Mouse (Mus musculus) heart, embryonic 16.5 days (tissue): ENCODE results near the gene Rbm20. TPM values are rescaled to one million over a fixed set of nuclear protein-coding genes. Genes with fewer than 3 reads are reported as not detected.

Experiments
- ATAC-seq: fragments of 200-750 bp; cut with Nextera tagmentation; replicated peaks from 2 replicates; pipeline ENCODE4 v1.8.0; 2017; ENCODE audit warnings: moderate number of reproducible peaks; ENCODE audit not compliant: insufficient read depth, low FRiP score; ENCODE audit errors: extremely low read depth
- H3K27ac ChIP-seq: fragments of 300-500 bp; sonication (generic); 2 replicates; pipeline ENCODE4 v1.5.1; 2014; ENCODE audit warnings: mild to moderate bottlenecking, low read length, control low read depth, moderate library complexity
- H3K27me3 ChIP-seq: fragments of 300-500 bp; sonication (generic); 2 replicates; pipeline ENCODE4 v1.6.1; 2014; ENCODE audit warnings: low read length, mixed read lengths; ENCODE audit not compliant: control insufficient read depth, insufficient read depth
- H3K36me3 ChIP-seq: fragments of 300-500 bp; sonication (generic); 2 replicates; pipeline ENCODE4 v1.6.1; 2014; ENCODE audit not compliant: control insufficient read depth, insufficient read depth
- H3K4me1 ChIP-seq: fragments of 300-500 bp; sonication (generic); 2 replicates; pipeline ENCODE4 v1.6.1; 2014; ENCODE audit warnings: low read length, mixed read lengths; ENCODE audit not compliant: control insufficient read depth, insufficient read depth
- H3K4me2 ChIP-seq: fragments of 300-500 bp; sonication (generic); 2 replicates; pipeline ENCODE4 v1.6.1; 2014; ENCODE audit warnings: low read depth, mild to moderate bottlenecking, control low read depth, low read length
- H3K4me3 ChIP-seq: fragments of 300-500 bp; sonication (generic); 2 replicates; pipeline ENCODE4 v1.5.1; 2014; ENCODE audit warnings: mild to moderate bottlenecking, control low read depth, low read length
- H3K9ac ChIP-seq: fragments of 300-500 bp; sonication (generic); 2 replicates; pipeline ENCODE4 v1.6.1; 2014; ENCODE audit warnings: low read length, control low read depth
- H3K9me3 ChIP-seq: fragments of 300-500 bp; sonication (generic); replicated peaks from 2 replicates; pipeline ENCODE4 v1.6.1; 2016; ENCODE audit warnings: low read length; ENCODE audit not compliant: control insufficient read depth
- WGBS: fragments of 180-500 bp; shearing (Covaris S2); extraction: QIAGEN DNeasy Blood & Tissue Kit; methylation state at CpG from one replicate; pipeline ENCODE4 v1.1.7; 2014; 5-methylcytosine and 5-hydroxymethylcytosine counted together
- polyA plus RNA-seq: library from polyadenylated mRNA; unstranded; fragments of >200 nt; fragmentation: Nextera tagmentation; extraction: Ambion mirVana; gene quantifications from 2 replicates; pipeline ENCODE4 v1.2.1, GENCODE M21; 2015

Rbm20 gene
- polyA plus RNA-seq, 1 experiment from 2014 or later = 48.1 TPM

- H3K9ac ChIP-seq = no peak overlapping the region
- no peak overlapping the region for H3K4me3 ChIP-seq
- no peak overlapping the region for H3K4me2 ChIP-seq
- H3K27ac ChIP-seq = no peak overlapping the region
- 93% methylated on average over 1 of the region's 1 CpGs for WGBS
- H3K9me3 ChIP-seq = no peaks in the 10 kb centered on the region
- peaks cover 9% of the 10 kb centered on the region; the same call in 1 of the 2 replicates for H3K36me3 ChIP-seq
- ATAC-seq = no peak
- no peaks in the 10 kb centered on the region for H3K4me1 ChIP-seq
- H3K27me3 ChIP-seq = no peaks in the 10 kb centered on the region
Observed at GRCm38 (mm10) chr19:53868796-53869195, 191.7 kb downstream of the Rbm20 start.

- Histone ChIP-seq H3K4me3 (no peak overlapping the region), H3K4me2 (no peak overlapping the region), H3K9ac (no peak overlapping the region), H3K9me3 (no peaks in the 10 kb centered on the region), H3K27ac (no peak overlapping the region), H3K4me1 (no peaks in the 10 kb centered on the region), H3K27me3 (no peaks in the 10 kb centered on the region), H3K36me3 (peaks cover 5% of the 10 kb centered on the region; the same call in 1 of the 2 replicates)
- ATAC-seq = no peak
- WGBS = 65% methylated on average over 4 of the region's 4 CpGs
Observed at GRCm38 (mm10) chr19:53869427-53870385, 192.6 kb downstream of the Rbm20 start.

GRCm38 (mm10) chr19:53870568-53870967 lies 193.5 kb downstream of the Rbm20 start:
- no peak overlapping the region for H3K4me2 ChIP-seq
- 50% methylated on average over 2 of the region's 2 CpGs for WGBS
- H3K4me1 ChIP-seq = no peaks in the 10 kb centered on the region
- ATAC-seq = no peak
- H3K27me3 ChIP-seq = no peaks in the 10 kb centered on the region
- H3K9ac ChIP-seq = no peak overlapping the region
- H3K4me3 ChIP-seq = no peak overlapping the region
- no peak overlapping the region for H3K27ac ChIP-seq
- H3K9me3 ChIP-seq = no peaks in the 10 kb centered on the region
- H3K36me3 ChIP-seq = no peaks in the 10 kb centered on the region

- Histone ChIP-seq H3K4me2 (no peak overlapping the region), H3K27ac (no peak overlapping the region), H3K9ac (no peak overlapping the region), H3K36me3 (no peaks in the 10 kb centered on the region), H3K4me1 (no peaks in the 10 kb centered on the region), H3K9me3 (no peaks in the 10 kb centered on the region), H3K27me3 (no peaks in the 10 kb centered on the region), H3K4me3 (no peak overlapping the region)
- 86% methylated on average over 6 of the region's 6 CpGs for WGBS
- no peak for ATAC-seq
Observed at GRCm38 (mm10) chr19:53871502-53871901, 194.4 kb downstream of the Rbm20 start.

- no peaks in the 10 kb centered on the region for H3K4me1 ChIP-seq
- no peak overlapping the region for H3K27ac ChIP-seq
- WGBS = 83% methylated on average over 6 of the region's 6 CpGs
- no peaks in the 10 kb centered on the region for H3K9me3 ChIP-seq
- no peaks in the 10 kb centered on the region for H3K27me3 ChIP-seq
- no peaks in the 10 kb centered on the region for H3K36me3 ChIP-seq
- H3K9ac ChIP-seq = no peak overlapping the region
- no peak overlapping the region for H3K4me3 ChIP-seq
- H3K4me2 ChIP-seq = no peak overlapping the region
- ATAC-seq = no peak
Observed at GRCm38 (mm10) chr19:53872994-53873713, 196.0 kb downstream of the Rbm20 start.

- no peak overlapping the region for H3K9ac ChIP-seq
- H3K27me3 ChIP-seq = no peaks in the 10 kb centered on the region
- ATAC-seq = no peak
- H3K4me1 ChIP-seq = no peaks in the 10 kb centered on the region
- no peak overlapping the region for H3K4me2 ChIP-seq
- 79% methylated on average over 6 of the region's 6 CpGs for whole genome bisulfite sequencing
- no peak overlapping the region for H3K4me3 ChIP-seq
- no peak overlapping the region for H3K27ac ChIP-seq
- H3K36me3 ChIP-seq = no peaks in the 10 kb centered on the region
- peaks cover 3% of the 10 kb centered on the region; the same call in 1 of the 2 replicates for H3K9me3 ChIP-seq
Observed at GRCm38 (mm10) chr19:53875246-53875645, 198.1 kb downstream of the Rbm20 start.

GRCm38 (mm10) chr19:53877779-53878178 lies 200.7 kb downstream of the Rbm20 start:
- H3K9me3 ChIP-seq = peaks cover 3% of the 10 kb centered on the region; the same call in 1 of the 2 replicates
- no peak overlapping the region for H3K4me3 ChIP-seq
- no peak for ATAC-seq
- H3K4me1 ChIP-seq = no peaks in the 10 kb centered on the region
- H3K27ac ChIP-seq = no peak overlapping the region
- no peaks in the 10 kb centered on the region for H3K36me3 ChIP-seq
- no peaks in the 10 kb centered on the region for H3K27me3 ChIP-seq
- H3K9ac ChIP-seq = no peak overlapping the region
- 41% methylated on average over 1 of the region's 1 CpGs for WGBS
- H3K4me2 ChIP-seq = no peak overlapping the region

GRCm38 (mm10) chr19:53880460-53880859 lies 203.4 kb downstream of the Rbm20 start:
- Histone ChIP-seq H3K36me3 (no peaks in the 10 kb centered on the region), H3K4me2 (no peak overlapping the region), H3K27ac (no peak overlapping the region), H3K4me3 (no peak overlapping the region), H3K9me3 (peaks cover 3% of the 10 kb centered on the region; the same call in 1 of the 2 replicates), H3K9ac (no peak overlapping the region), H3K4me1 (no peaks in the 10 kb centered on the region), H3K27me3 (no peaks in the 10 kb centered on the region)
- WGBS = 71% methylated on average over 1 of the region's 1 CpGs
- ATAC-seq = no peak

GRCm38 (mm10) chr19:53881786-53882185 lies 204.7 kb downstream of the Rbm20 start:
- WGBS = 67% methylated on average over 5 of the region's 5 CpGs
- Histone ChIP-seq H3K27ac (no peak overlapping the region), H3K9me3 (peaks cover 3% of the 10 kb centered on the region; the same call in 1 of the 2 replicates), H3K36me3 (no peaks in the 10 kb centered on the region), H3K4me3 (no peak overlapping the region), H3K4me2 (no peak overlapping the region), H3K9ac (no peak overlapping the region), H3K4me1 (no peaks in the 10 kb centered on the region), H3K27me3 (no peaks in the 10 kb centered on the region)
- no peak for ATAC-seq
